Mouse (Mus musculus): ENCODE measurements around the gene Yif1a. TPM values are rescaled to one million over a fixed set of nuclear protein-coding genes. Genes with fewer than 3 reads are reported as not detected.
A peak's percentile ranks its signal among the peaks of the same experiment; 100 is the strongest.

Yif1a gene
- total RNA-seq, 2 experiments from 2014 or later, result 24.6 to 26.0 TPM

GRCm38 (mm10) chr19:5058801-5059771 is 29.3 kb upstream of the Yif1a start:
- intact Hi-C loops (cut with DNase I), result no loop called here
- DNase-seq (ENCODE audit: low spot score in 2 of 2), result no peak

- intact Hi-C loops (cut with DNase I), result no loop called here
- DNase-seq (ENCODE audit: low spot score in 2 of 2), result no peak
These were observed 27.7 kb upstream of the Yif1a start for GRCm38 (mm10) chr19:5060365-5061330.

DNA sequence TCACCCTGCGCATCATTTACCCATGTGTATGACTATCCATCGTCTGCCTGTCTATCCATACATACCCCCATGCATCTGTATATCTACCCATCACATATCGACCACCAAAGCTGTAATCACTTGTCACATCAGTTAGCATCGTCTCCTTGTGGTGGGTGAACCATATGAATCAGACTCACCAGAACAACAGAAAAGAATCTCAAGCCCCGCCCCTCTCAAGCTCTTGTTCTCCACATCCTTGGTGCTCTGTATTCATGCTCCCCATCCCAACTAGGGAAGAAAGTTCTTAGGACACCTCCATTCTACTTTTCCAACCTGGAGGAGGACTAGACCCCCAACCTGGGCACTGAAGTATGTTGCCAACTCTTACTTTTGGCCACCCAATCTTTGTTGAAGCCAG is 26.3 kb upstream of the Yif1a start:
- no peak for DNase-seq (ENCODE audit: low spot score in 2 of 2)
- intact Hi-C loops (cut with DNase I), result no loop called here

DNA sequence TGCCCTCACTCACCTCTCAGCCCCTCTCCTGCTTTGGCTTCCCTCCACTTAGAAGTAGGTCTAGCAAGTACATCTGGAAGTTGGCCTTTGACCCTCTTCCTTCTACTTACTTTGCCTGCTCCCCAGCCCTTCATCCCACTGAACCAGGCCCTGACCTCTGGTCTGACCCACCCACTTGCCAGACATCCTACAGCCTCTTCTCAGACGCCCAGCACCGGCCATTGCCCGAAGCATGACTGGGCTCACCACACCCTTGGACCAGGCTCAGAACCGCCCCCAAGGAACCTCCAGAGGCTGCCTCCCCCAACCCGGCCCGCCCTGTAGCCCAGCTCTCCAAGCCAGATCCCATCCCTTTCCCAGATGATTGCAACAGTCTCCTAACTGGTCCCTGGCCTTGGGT is 25.9 kb upstream of the Yif1a start:
- intact Hi-C loops (cut with DNase I), result no loop called here

GRCm38 (mm10) chr19:5065104-5065503 is 23.2 kb upstream of the Yif1a start:
- intact Hi-C loops (cut with DNase I), result no loop called here
- DNase-seq (ENCODE audit: low spot score in 2 of 2), result no peak

More for the DNA sequence above, 25.9 kb upstream of the Yif1a start:
- DNase-seq (ENCODE audit: low spot score in 2 of 2), result no peak

DNA sequence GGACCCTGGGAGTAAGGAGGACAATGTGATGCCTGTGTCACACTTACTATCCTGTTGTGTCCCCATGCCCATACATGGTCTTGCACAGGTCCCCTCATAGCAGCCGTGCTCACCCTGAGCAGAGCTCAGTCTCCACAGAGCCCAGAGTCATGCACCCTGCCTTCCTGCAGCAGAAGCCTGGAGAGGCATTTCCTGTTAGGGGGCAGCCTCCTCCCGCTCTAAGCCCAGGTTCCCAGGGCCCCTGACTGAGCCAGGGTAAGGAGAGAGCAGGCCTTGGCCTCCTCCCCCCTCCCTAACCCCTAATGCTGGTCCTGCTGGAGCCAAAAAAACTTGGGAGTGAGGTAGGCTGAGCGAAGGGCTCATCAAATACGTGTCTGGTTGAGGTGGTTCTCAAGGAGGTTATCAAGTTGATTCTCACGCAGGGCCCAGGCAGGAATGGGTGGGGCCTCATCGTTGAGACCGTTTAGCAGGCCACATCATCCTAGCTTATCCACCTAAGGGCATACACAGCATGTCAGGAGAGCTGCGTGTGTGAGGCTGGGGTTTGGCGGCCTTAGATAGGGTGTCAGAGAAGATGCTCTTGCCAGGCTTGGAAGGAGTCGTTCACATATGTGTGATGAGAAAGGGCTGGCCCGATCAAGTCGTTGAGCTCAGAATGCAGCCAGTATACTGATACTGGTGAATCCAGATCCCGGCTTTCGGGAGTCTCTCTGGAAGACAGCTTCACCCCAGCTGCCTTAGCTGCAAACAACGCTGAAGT is 21.1 kb upstream of the Yif1a start:
- no peak for DNase-seq (ENCODE audit: low spot score in 2 of 2)

DNA sequence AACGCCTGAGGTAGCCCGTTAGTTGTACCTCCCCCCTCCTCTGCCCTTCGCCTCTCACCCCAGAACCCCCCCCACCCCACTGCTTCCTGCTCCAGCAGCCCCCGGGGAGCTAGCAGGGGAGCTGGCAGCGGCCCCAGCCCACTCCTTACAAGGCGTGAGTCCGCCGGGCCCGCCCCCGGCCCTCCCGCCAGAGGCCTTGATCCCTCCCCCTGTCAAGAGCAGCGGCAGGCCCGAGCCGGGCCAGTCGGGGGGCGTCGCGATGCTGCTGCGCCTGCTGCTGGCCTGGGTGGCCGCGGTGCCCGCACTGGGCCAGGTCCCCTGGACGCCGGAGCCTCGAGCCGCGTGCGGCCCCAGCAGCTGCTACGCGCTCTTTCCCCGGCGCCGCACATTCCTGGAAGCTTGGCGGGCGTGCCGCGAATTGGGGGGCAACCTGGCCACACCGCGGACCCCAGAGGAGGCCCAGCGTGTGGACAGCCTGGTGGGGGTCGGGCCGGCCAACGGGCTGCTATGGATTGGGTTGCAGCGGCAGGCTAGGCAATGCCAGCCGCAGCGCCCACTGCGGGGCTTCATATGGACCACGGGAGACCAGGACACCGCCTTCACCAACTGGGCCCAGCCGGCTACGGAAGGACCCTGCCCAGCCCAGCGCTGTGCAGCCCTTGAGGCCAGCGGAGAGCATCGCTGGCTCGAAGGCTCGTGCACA is 20.3 kb upstream of the Yif1a start, which contains the start of gene Cd248:
Gene Cd248, plus strand, starts transcription at position 212 of the 703 bp plus-strand sequence.
- intact Hi-C loops (cut with DNase I), result no loop called here
- peak in 1 of 2 experiments; percentile 17 for DNase-seq (ENCODE audit: low spot score in 2 of 2)

More for the DNA sequence above, 21.1 kb upstream of the Yif1a start:
- intact Hi-C loops (cut with DNase I), result no loop called here

- DNase-seq (ENCODE audit: low spot score in 2 of 2), result no peak
- intact Hi-C loops (cut with DNase I), result no loop called here
These were observed 19.6 kb upstream of the Yif1a start for GRCm38 (mm10) chr19:5068570-5069234.

- no peak for DNase-seq (ENCODE audit: low spot score in 2 of 2)
- intact Hi-C loops (cut with DNase I), result no loop called here
These were observed 18.9 kb upstream of the Yif1a start for GRCm38 (mm10) chr19:5069486-5069885.

- intact Hi-C loops (cut with DNase I), result loop anchor here (5.0 kb wide), 1 partner anchor 53 kb away; no protein-coding TSS in a partner anchor
- no peak for DNase-seq (ENCODE audit: low spot score in 2 of 2)
These were observed 18.4 kb upstream of the Yif1a start for GRCm38 (mm10) chr19:5069978-5070377.

GRCm38 (mm10) chr19:5071077-5071476 is 17.3 kb upstream of the Yif1a start:
- intact Hi-C loops (cut with DNase I), result loop anchor here (5.0 kb wide), 1 partner anchor 54 kb away; no protein-coding TSS in a partner anchor
- no peak for DNase-seq (ENCODE audit: low spot score in 2 of 2)

DNA sequence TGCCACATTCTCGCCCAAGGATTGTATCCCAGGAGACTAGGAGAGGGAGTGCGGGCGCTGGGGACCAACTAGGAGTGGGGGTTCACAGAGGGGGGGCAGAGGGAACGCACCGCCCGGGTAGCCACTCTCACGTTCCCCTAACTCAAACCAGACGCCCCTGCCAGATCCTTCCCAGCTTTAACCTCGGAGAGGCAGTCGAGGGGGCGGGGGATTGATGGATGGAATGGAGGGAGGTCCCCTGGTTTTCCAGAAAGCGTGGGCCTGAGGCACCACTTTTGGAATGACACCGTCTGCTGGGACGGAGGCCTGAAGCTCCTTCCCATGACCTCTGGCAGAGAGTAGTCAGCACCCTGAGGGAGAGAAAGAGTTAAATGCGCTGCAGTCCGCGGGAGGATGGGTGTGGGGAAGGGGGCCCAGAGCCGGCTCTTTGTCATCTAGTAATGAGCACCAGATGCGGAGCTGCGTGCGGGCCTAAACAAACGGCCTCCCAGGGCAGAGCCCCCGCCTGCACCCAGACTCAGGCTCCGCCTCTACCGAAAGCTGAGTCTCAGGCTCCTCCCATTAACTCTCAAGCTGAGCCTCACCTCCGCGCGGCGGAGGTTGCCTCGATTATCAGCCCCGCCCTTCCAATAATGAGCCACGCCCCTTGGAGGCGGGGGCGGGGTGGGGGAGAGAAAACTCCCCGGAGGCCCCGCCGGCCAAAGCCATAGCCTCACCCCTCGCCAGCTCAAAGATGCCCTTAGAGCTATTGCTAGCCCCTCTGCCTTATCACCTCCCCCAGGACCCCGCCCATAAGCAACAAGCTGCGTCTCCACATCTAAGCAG is 16.6 kb upstream of the Yif1a start:
- peak in 1 of 2 experiments; percentile 48 for DNase-seq (ENCODE audit: low spot score in 2 of 2)

DNA sequence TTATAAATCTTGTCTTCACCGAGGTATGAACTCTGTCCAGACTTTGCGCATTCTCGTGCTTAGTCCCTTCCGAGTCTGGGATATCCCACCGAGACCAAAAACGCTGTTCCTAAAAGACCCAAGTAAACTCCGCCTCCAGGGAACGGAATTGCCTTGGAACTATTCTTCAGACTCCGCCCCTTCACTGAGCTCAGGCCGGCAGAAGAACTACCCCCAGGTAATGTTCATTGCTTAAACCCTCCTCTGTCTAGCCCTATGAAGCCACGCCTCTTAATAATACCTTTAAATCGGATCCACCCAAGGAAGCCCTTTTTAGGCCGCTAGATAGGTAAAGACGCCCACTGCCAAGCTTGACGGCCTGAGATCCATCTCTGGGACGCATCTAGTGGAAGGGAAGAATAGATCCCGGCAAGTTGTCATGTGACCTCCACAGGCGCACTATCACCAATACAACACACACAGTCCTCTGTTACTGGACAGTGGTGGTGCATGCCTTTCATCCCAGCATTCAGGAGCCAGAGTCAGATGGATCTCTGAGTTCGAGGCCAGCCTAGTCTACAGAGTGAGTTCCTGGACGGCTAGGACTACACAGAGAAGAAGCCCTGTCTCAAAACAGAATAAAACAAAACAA is 15.8 kb upstream of the Yif1a start:
- peak in 1 of 2 experiments; percentile 8 for DNase-seq (ENCODE audit: low spot score in 2 of 2)

More for the DNA sequence above, 16.6 kb upstream of the Yif1a start:
- intact Hi-C loops (cut with DNase I), result loop anchor here (2.0 to 5.0 kb wide), 2 partner anchors 15 to 54 kb away; no protein-coding TSS in a partner anchor

DNA sequence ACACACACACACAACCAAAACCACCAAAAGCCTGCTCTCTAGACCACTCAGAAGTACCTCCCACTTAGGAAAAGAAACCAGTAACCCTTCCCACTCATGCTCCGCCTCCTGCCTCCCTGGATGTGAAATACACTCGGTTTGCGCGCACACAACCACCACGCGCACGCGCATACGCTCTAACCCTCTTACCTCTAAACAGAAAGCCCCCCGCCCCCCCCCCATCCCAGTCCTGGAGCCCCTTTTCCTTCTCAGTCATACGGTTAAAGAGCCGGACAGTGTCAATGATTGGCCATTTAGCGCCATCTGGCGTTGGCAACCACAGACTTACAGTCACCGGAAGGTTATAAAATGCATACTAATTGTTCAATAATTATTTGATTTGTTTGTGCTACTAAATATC is 15.3 kb upstream of the Yif1a start:
- peak; percentile 32 to 51 for DNase-seq (ENCODE audit: low spot score in 2 of 2)
- intact Hi-C loops (cut with DNase I), result loop anchor here (2.0 to 5.0 kb wide), 2 partner anchors 16 to 56 kb away; no protein-coding TSS in a partner anchor

More for the DNA sequence above, 15.8 kb upstream of the Yif1a start:
- intact Hi-C loops (cut with DNase I), result loop anchor here (2.0 to 5.0 kb wide), 2 partner anchors 16 to 55 kb away; no protein-coding TSS in a partner anchor

GRCm38 (mm10) chr19:5073518-5073917 is 14.8 kb upstream of the Yif1a start:
- DNase-seq (ENCODE audit: low spot score in 2 of 2), result peak in 1 of 2 experiments; percentile 71
- intact Hi-C loops (cut with DNase I), result loop anchor here (2.0 to 5.0 kb wide), 2 partner anchors 17 to 56 kb away; no protein-coding TSS in a partner anchor

DNA sequence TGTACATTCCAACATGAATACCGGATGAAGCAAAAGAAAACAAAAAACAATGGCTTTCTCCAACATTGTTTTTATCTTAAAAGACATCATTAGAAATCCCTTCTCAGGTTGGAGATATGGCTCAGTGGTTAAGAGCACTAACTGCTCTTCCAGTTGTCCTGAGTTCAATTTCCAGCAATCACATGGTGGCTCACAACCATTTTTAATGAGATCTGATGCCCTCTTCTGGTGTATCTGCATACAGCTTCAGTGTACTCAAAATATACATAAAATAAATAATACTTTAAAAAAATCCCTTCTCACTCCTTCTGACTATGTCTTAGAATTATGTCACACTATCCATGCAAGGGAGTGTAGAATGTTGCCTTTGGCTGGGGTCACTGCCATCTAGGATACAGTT is 9.1 kb upstream of the Yif1a start:
- intact Hi-C loops (cut with DNase I), result no loop called here

More for the DNA sequence above, 9.1 kb upstream of the Yif1a start:
- peak in 1 of 2 experiments; percentile 28 for DNase-seq (ENCODE audit: low spot score in 2 of 2)

All from left cerebral cortex, postnatal 25 days (tissue).